Mouse (Mus musculus): ENCODE measurements around the gene Amacr. TPM values are rescaled to one million over a fixed set of nuclear protein-coding genes. Genes with fewer than 3 reads are reported as not detected.

Amacr gene
- total and polyA plus RNA-seq, 2 experiments, result 66.4 to 119 TPM

GRCm38 (mm10) chr15:10951951-10952759 is 29.4 kb upstream of the Amacr start, which contains the start of gene C1qtnf3:
C1qtnf3 (plus strand) TSS chr15:10952332.
- no peak for TF ChIP-seq POLR2A (IDR thresholded peaks at IDR 0.05; ENCODE audit: extremely low read depth, insufficient read depth, low read length)
- TF ChIP-seq CTCF (IDR thresholded peaks at IDR 0.05; ENCODE audit: low read depth, low read length), result no peak
- no peaks in the 10 kb centered on the region for H3K79me2 ChIP-seq (ENCODE audit: control insufficient read depth, insufficient read depth, low read length)
- H3K4me1 ChIP-seq (ENCODE audit: control insufficient read depth, insufficient read depth, low read length), result peaks cover 18% of the 10 kb centered on the region
- DNase-seq (ENCODE audit: extremely low read depth, low read depth, low spot score), result no peak
- no peak within 1 kb of the TSS for H3K27ac ChIP-seq (replicated peaks; ENCODE audit: insufficient read depth, low read depth, low read length)
- no peak within 1 kb of the TSS for H3K4me3 ChIP-seq (ENCODE audit: insufficient read depth, low read depth, low read length)
- no peaks in the 10 kb centered on the region for H3K27me3 ChIP-seq (ENCODE audit: control insufficient read depth, insufficient read depth, low read length)
- H3K36me3 ChIP-seq (ENCODE audit: control insufficient read depth, insufficient read depth, low read length), result no peaks in the 10 kb centered on the region
- WGBS, result 95% methylated on average over 23 of the region's 23 CpGs
- no peak within 1 kb of the TSS for H3K9ac ChIP-seq (ENCODE audit: low read depth, low read length)

- DNase-seq (ENCODE audit: extremely low read depth, low read depth, low spot score), result peak; percentile 75
- Histone ChIP-seq H3K9ac (ENCODE audit: low read depth, low read length) (no peak overlapping the region), H3K4me3 (ENCODE audit: insufficient read depth, low read depth, low read length) (no peak overlapping the region), H3K4me1 (ENCODE audit: control insufficient read depth, insufficient read depth, low read length) (peaks cover 18% of the 10 kb centered on the region), H3K79me2 (ENCODE audit: control insufficient read depth, insufficient read depth, low read length) (no peaks in the 10 kb centered on the region), H3K27me3 (ENCODE audit: control insufficient read depth, insufficient read depth, low read length) (no peaks in the 10 kb centered on the region), H3K36me3 (ENCODE audit: control insufficient read depth, insufficient read depth, low read length) (no peaks in the 10 kb centered on the region), H3K27ac (replicated peaks; ENCODE audit: insufficient read depth, low read depth, low read length) (no peak overlapping the region)
- 28% methylated on average over 4 of the region's 4 CpGs for WGBS
- TF ChIP-seq CTCF (IDR thresholded peaks at IDR 0.05; ENCODE audit: low read depth, low read length) (no peak), POLR2A (IDR thresholded peaks at IDR 0.05; ENCODE audit: extremely low read depth, insufficient read depth, low read length) (no peak)
These were observed 28.7 kb upstream of the Amacr start for GRCm38 (mm10) chr15:10952760-10953305.

GRCm38 (mm10) chr15:10953465-10953864 is 28.1 kb upstream of the Amacr start:
- DNase-seq (ENCODE audit: extremely low read depth, low read depth, low spot score), result no peak
- no peak overlapping the region for H3K9ac ChIP-seq (ENCODE audit: low read depth, low read length)
- TF ChIP-seq POLR2A (IDR thresholded peaks at IDR 0.05; ENCODE audit: extremely low read depth, insufficient read depth, low read length) (no peak), CTCF (IDR thresholded peaks at IDR 0.05; ENCODE audit: low read depth, low read length) (no peak)
- H3K79me2 ChIP-seq (ENCODE audit: control insufficient read depth, insufficient read depth, low read length), result no peaks in the 10 kb centered on the region
- no peaks in the 10 kb centered on the region for H3K36me3 ChIP-seq (ENCODE audit: control insufficient read depth, insufficient read depth, low read length)
- H3K4me1 ChIP-seq (ENCODE audit: control insufficient read depth, insufficient read depth, low read length), result peaks cover 24% of the 10 kb centered on the region
- H3K27me3 ChIP-seq (ENCODE audit: control insufficient read depth, insufficient read depth, low read length), result no peaks in the 10 kb centered on the region
- H3K27ac ChIP-seq (replicated peaks; ENCODE audit: insufficient read depth, low read depth, low read length), result peak overlapping the region; percentile 64
- H3K4me3 ChIP-seq (ENCODE audit: insufficient read depth, low read depth, low read length), result no peak overlapping the region
- WGBS, result 97% methylated on average over 1 of the region's 1 CpGs

- Histone ChIP-seq H3K27ac (replicated peaks; ENCODE audit: insufficient read depth, low read depth, low read length) (peak overlapping the region; percentile 79), H3K27me3 (ENCODE audit: control insufficient read depth, insufficient read depth, low read length) (no peaks in the 10 kb centered on the region), H3K79me2 (ENCODE audit: control insufficient read depth, insufficient read depth, low read length) (no peaks in the 10 kb centered on the region), H3K4me3 (ENCODE audit: insufficient read depth, low read depth, low read length) (no peak overlapping the region), H3K4me1 (ENCODE audit: control insufficient read depth, insufficient read depth, low read length) (peaks cover 26% of the 10 kb centered on the region), H3K36me3 (ENCODE audit: control insufficient read depth, insufficient read depth, low read length) (no peaks in the 10 kb centered on the region), H3K9ac (ENCODE audit: low read depth, low read length) (peak overlapping the region; percentile 9; the same call in 1 of the 2 replicates)
- 23% methylated on average over 6 of the region's 6 CpGs for WGBS
- DNase-seq (ENCODE audit: extremely low read depth, low read depth, low spot score), result peak; percentile 89
- TF ChIP-seq POLR2A (IDR thresholded peaks at IDR 0.05; ENCODE audit: extremely low read depth, insufficient read depth, low read length) (no peak), CTCF (IDR thresholded peaks at IDR 0.05; ENCODE audit: low read depth, low read length) (no peak)
These were observed 27.1 kb upstream of the Amacr start for GRCm38 (mm10) chr15:10954381-10955016.

DNA sequence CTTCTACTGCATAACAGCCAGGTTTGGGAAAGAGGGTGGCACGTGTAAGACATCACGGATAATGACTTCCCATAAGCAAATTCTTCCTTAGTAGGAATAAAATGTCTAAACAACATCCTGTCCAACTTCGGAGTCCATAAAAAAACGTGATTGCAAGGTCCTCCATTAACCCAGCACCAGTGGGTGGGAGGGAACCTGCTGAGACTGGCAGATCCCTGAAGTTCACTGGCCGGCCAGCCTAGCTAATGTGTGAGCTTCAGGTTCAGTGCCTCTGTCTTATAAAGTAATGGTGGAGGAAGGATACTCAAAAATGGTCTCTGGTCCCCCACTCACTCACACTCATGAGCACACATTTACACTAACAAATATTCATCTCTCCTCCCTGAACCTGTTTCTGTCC is 26.4 kb upstream of the Amacr start:
- TF ChIP-seq POLR2A (IDR thresholded peaks at IDR 0.05; ENCODE audit: extremely low read depth, insufficient read depth, low read length) (no peak), CTCF (IDR thresholded peaks at IDR 0.05; ENCODE audit: low read depth, low read length) (no peak)
- H3K79me2 ChIP-seq (ENCODE audit: control insufficient read depth, insufficient read depth, low read length), result no peaks in the 10 kb centered on the region
- peaks cover 27% of the 10 kb centered on the region for H3K4me1 ChIP-seq (ENCODE audit: control insufficient read depth, insufficient read depth, low read length)
- no peaks in the 10 kb centered on the region for H3K36me3 ChIP-seq (ENCODE audit: control insufficient read depth, insufficient read depth, low read length)
- H3K9ac ChIP-seq (ENCODE audit: low read depth, low read length), result no peak overlapping the region; the same call in 1 of the 2 replicates
- no peak overlapping the region for H3K4me3 ChIP-seq (ENCODE audit: insufficient read depth, low read depth, low read length)
- WGBS, result 30% methylated on average over 5 of the region's 5 CpGs
- DNase-seq (ENCODE audit: extremely low read depth, low read depth, low spot score), result no peak
- peak overlapping the region; percentile 79 for H3K27ac ChIP-seq (replicated peaks; ENCODE audit: insufficient read depth, low read depth, low read length)
- H3K27me3 ChIP-seq (ENCODE audit: control insufficient read depth, insufficient read depth, low read length), result no peaks in the 10 kb centered on the region
